Mouse (Mus musculus): Measurements from ENCODE around the gene Slc9a2.

The Slc9a2 gene

GRCm38 (mm10) chr1:40714950-40715349 is 34.6 kb downstream of the Slc9a2 start:
- no peak for DNase-seq (ENCODE audit: low read depth)

GRCm38 (mm10) chr1:40726051-40726450 is 45.7 kb downstream of the Slc9a2 start:
- no peak for DNase-seq (ENCODE audit: low read depth)

- no peak for DNase-seq (ENCODE audit: low read depth)
Observed at GRCm38 (mm10) chr1:40727404-40727803, 47.0 kb downstream of the Slc9a2 start.

GRCm38 (mm10) chr1:40728636-40729035 is 48.3 kb downstream of the Slc9a2 start:
- DNase-seq (ENCODE audit: low read depth), result no peak

GRCm38 (mm10) chr1:40737671-40738070 is 57.3 kb downstream of the Slc9a2 start:
- DNase-seq (ENCODE audit: low read depth), result no peak

- peak; percentile 8 for DNase-seq (ENCODE audit: low read depth)
Observed at GRCm38 (mm10) chr1:40738246-40738645, 57.9 kb downstream of the Slc9a2 start.

- no peak for DNase-seq (ENCODE audit: low read depth)
Observed at GRCm38 (mm10) chr1:40740739-40741138, 60.4 kb downstream of the Slc9a2 start.

- DNase-seq (ENCODE audit: low read depth), result no peak
Observed at GRCm38 (mm10) chr1:40746089-40746488, 65.7 kb downstream of the Slc9a2 start.

- DNase-seq (ENCODE audit: low read depth), result no peak
Observed at GRCm38 (mm10) chr1:40759751-40760445, 79.5 kb downstream of the Slc9a2 start.

GRCm38 (mm10) chr1:40764042-40764441 is 83.7 kb downstream of the Slc9a2 start:
- no peak for DNase-seq (ENCODE audit: low read depth)

- DNase-seq (ENCODE audit: low read depth), result no peak
Observed at GRCm38 (mm10) chr1:40764701-40765275, 84.4 kb downstream of the Slc9a2 start.

- DNase-seq (ENCODE audit: low read depth), result no peak
Observed at GRCm38 (mm10) chr1:40765521-40765920, 85.1 kb downstream of the Slc9a2 start.

GRCm38 (mm10) chr1:40767588-40767987 is 87.2 kb downstream of the Slc9a2 start:
- DNase-seq (ENCODE audit: low read depth), result no peak

- DNase-seq (ENCODE audit: low read depth), result peak; percentile 55
Observed at GRCm38 (mm10) chr1:40768606-40769005, 88.2 kb downstream of the Slc9a2 start.

GRCm38 (mm10) chr1:40769331-40769894 is 89.0 kb downstream of the Slc9a2 start:
- no peak for DNase-seq (ENCODE audit: low read depth)

- DNase-seq (ENCODE audit: low read depth), result no peak
Observed at GRCm38 (mm10) chr1:40771196-40771970, 91.0 kb downstream of the Slc9a2 start.

GRCm38 (mm10) chr1:40773234-40773633 is 92.9 kb downstream of the Slc9a2 start:
- DNase-seq (ENCODE audit: low read depth), result no peak

- no peak for DNase-seq (ENCODE audit: low read depth)
Observed at GRCm38 (mm10) chr1:40774040-40774439, 93.7 kb downstream of the Slc9a2 start.

- DNase-seq (ENCODE audit: low read depth), result no peak
Observed at GRCm38 (mm10) chr1:40776102-40776501, 95.7 kb downstream of the Slc9a2 start.

GRCm38 (mm10) chr1:40776763-40777162 is 96.4 kb downstream of the Slc9a2 start:
- DNase-seq (ENCODE audit: low read depth), result no peak

GRCm38 (mm10) chr1:40783450-40783849 is 103.1 kb downstream of the Slc9a2 start:
- no peak for DNase-seq (ENCODE audit: low read depth)

GRCm38 (mm10) chr1:40784306-40784705 is 103.9 kb downstream of the Slc9a2 start:
- DNase-seq (ENCODE audit: low read depth), result no peak
